Mouse (Mus musculus): ENCODE results near the gene Ccdc42.

GRCm38 (mm10) chr11:68641361-68641760, 54.5 kb downstream of the Ccdc42 start:
- TF ChIP-seq GATA1 (IDR thresholded peaks at IDR 0.05; ENCODE audit: low read length), result no peak
- TF ChIP-seq TAL1 (IDR thresholded peaks at IDR 0.05; ENCODE audit: low read length), result no peak

Measured in erythroblast, embryonic 14.5 days (primary cell).